Mouse (Mus musculus) spleen, postnatal 4 days (tissue): Measurements from ENCODE around the gene Lsm10.
A peak's percentile ranks its signal among the peaks of the same experiment; 100 is the strongest.

Source experiments
- DNase-seq, 2 experiments: peaks; one replicate each; pipeline ENCODE4 v3.0.0; 2022; ENCODE audit warnings: low spot score in 2 of 2

The Lsm10 gene

GRCm38 (mm10) chr4:126096464-126097111 lies at the start of gene Lsm10:
TSS of gene Lsm10 (plus strand) at chr4:126096623.
- peak; percentile 90 to 94 for DNase-seq

GRCm38 (mm10) chr4:126046851-126047585 lies 49.4 kb upstream of the Lsm10 start, which contains the start of gene Mrps15:
TSS of gene Mrps15 (plus strand) at chr4:126046925.
- DNase-seq = peak; percentile 75 to 86

- DNase-seq = no peak
These were observed 44.8 kb upstream of the Lsm10 start for GRCm38 (mm10) chr4:126051617-126052016.

- no peak for DNase-seq
These were observed 39.0 kb upstream of the Lsm10 start for GRCm38 (mm10) chr4:126057207-126058133.

- DNase-seq = peak; percentile 86 to 91
These were observed 38.1 kb upstream of the Lsm10 start, which contains the start of gene Oscp1 for GRCm38 (mm10) chr4:126058134-126058996. TSS of gene Oscp1 (plus strand) at chr4:126058565.

- DNase-seq = no peak
These were observed 37.4 kb upstream of the Lsm10 start for GRCm38 (mm10) chr4:126058997-126059362.

GRCm38 (mm10) chr4:126062856-126063255 lies 33.6 kb upstream of the Lsm10 start:
- no peak for DNase-seq

- DNase-seq = no peak
These were observed 31.2 kb upstream of the Lsm10 start for GRCm38 (mm10) chr4:126065241-126065640.

GRCm38 (mm10) chr4:126067401-126068077 lies 28.9 kb upstream of the Lsm10 start:
- DNase-seq = no peak

- no peak for DNase-seq
These were observed 27.6 kb upstream of the Lsm10 start for GRCm38 (mm10) chr4:126068842-126069241.

- no peak for DNase-seq
These were observed 18.6 kb upstream of the Lsm10 start for GRCm38 (mm10) chr4:126077833-126078232.

- no peak for DNase-seq
These were observed 17.2 kb upstream of the Lsm10 start for GRCm38 (mm10) chr4:126079266-126079665.

GRCm38 (mm10) chr4:126081601-126082000 lies 14.8 kb upstream of the Lsm10 start:
- no peak for DNase-seq

- no peak for DNase-seq
These were observed 13.4 kb upstream of the Lsm10 start for GRCm38 (mm10) chr4:126083021-126083420.

GRCm38 (mm10) chr4:126084382-126084781 lies 12.0 kb upstream of the Lsm10 start:
- DNase-seq = no peak

- DNase-seq = peak; percentile 80 to 92
These were observed 10.3 kb upstream of the Lsm10 start for GRCm38 (mm10) chr4:126085996-126086576.

GRCm38 (mm10) chr4:126090101-126090847 lies 6.1 kb upstream of the Lsm10 start:
- no peak for DNase-seq

- DNase-seq = no peak
These were observed 5.6 kb upstream of the Lsm10 start for GRCm38 (mm10) chr4:126090848-126091124.

GRCm38 (mm10) chr4:126091873-126092272 lies 4.5 kb upstream of the Lsm10 start:
- no peak for DNase-seq
